Mouse (Mus musculus) cerebellum, postnatal 25 days (tissue): ENCODE measurements around the gene Gm28230.

Source experiments
- DNase-seq, 2 experiments: peaks; one replicate each; pipeline ENCODE4 v3.0.0; 2021; ENCODE audit warnings: mixed read lengths in 2 of 2

Gene Gm28230

GRCm38 (mm10) chr2:74726551-74726950 is at the start of gene Gm28230:
Gene Gm28230 (plus strand): TSS chr2:74726728.
- DNase-seq: no peak

- no peak for DNase-seq
Measured at GRCm38 (mm10) chr2:74677106-74677505, 49.4 kb upstream of the Gm28230 start.

- no peak for DNase-seq
Measured at GRCm38 (mm10) chr2:74678891-74679595, 47.5 kb upstream of the Gm28230 start, which contains the start of gene Hoxd11. Gene Hoxd11 (plus strand): TSS chr2:74679557.

- no peak for DNase-seq
Measured at GRCm38 (mm10) chr2:74679596-74679971, 46.9 kb upstream of the Gm28230 start.

GRCm38 (mm10) chr2:74679980-74680379 is 46.5 kb upstream of the Gm28230 start:
- DNase-seq: no peak

GRCm38 (mm10) chr2:74680561-74681398 is 45.7 kb upstream of the Gm28230 start:
- no peak for DNase-seq

- no peak for DNase-seq
Measured at GRCm38 (mm10) chr2:74681594-74682531, 44.7 kb upstream of the Gm28230 start.

GRCm38 (mm10) chr2:74682796-74683195 is 43.7 kb upstream of the Gm28230 start:
- no peak for DNase-seq

GRCm38 (mm10) chr2:74683471-74683951 is 43.0 kb upstream of the Gm28230 start:
- DNase-seq: no peak

- DNase-seq: no peak
Measured at GRCm38 (mm10) chr2:74684106-74684505, 42.4 kb upstream of the Gm28230 start.

- no peak for DNase-seq
Measured at GRCm38 (mm10) chr2:74685059-74685603, 41.4 kb upstream of the Gm28230 start.

- DNase-seq: peak; percentile 50 to 64
Measured at GRCm38 (mm10) chr2:74686301-74686987, 40.1 kb upstream of the Gm28230 start.

- DNase-seq: no peak
Measured at GRCm38 (mm10) chr2:74686988-74687697, 39.4 kb upstream of the Gm28230 start.

- no peak for DNase-seq
Measured at GRCm38 (mm10) chr2:74687698-74688555, 38.6 kb upstream of the Gm28230 start.

GRCm38 (mm10) chr2:74688795-74689573 is 37.5 kb upstream of the Gm28230 start:
- DNase-seq: no peak

GRCm38 (mm10) chr2:74689574-74690337 is 36.8 kb upstream of the Gm28230 start:
- DNase-seq: no peak

GRCm38 (mm10) chr2:74690338-74690716 is 36.2 kb upstream of the Gm28230 start:
- no peak for DNase-seq
